In the genomic region with DNA sequence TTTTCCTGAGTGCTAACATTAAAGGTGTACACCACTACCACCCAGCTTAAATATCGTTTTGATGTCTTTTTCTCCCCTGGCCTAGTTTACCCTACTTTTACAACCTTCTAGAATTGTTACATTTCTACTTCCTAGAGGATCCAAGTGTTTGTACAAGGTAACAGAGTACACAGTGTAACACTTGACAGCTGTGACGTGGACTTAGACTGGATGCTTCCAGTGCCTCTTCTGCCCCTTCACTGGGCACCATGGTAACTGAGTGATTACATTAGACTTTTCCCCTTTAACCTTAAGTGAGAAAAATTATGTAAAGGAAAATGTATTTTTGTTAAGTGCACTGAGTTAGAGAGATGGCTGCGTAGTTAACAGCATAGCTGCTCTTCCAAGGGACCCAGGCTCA, we compare ENCODE assay signal across 21 mouse cellular contexts. TPM values are rescaled to one million over a fixed set of nuclear protein-coding genes. Genes with fewer than 3 reads are reported as not detected.
"Had no signal": no experiment of that assay in that cellular context is flagged by ENCODE, and none has a peak within 500 bp of the region (broad histone marks: within the 10 kb centered on the region; RNA-seq: fewer than 3 reads in every experiment).

No protein-coding gene starts in this region.

- H3K4me3 ChIP-seq: layer of hippocampus, adult 2 months; left cerebral cortex, adult 2 months; limb, embryonic 12.5 days; limb, embryonic 15.5 days had no signal

- H3K4me1 ChIP-seq: limb, embryonic 12.5 days; limb, embryonic 15.5 days had no signal

- H3K27me3 ChIP-seq: limb, embryonic 12.5 days; limb, embryonic 15.5 days had no signal

- H3K27ac ChIP-seq: kidney, postnatal 0 days; layer of hippocampus, adult 2 months; left cerebral cortex, adult 2 months; limb, embryonic 12.5 days; limb, embryonic 15.5 days; liver, embryonic 14.5 days had no signal

- DNase-seq: kidney, adult 2 months; kidney, postnatal 25 days; layer of hippocampus, postnatal 36 days; left cerebral cortex, postnatal 4 days; liver, postnatal 0 days; midbrain, embryonic 14.5 days; thymus, adult 2 months; thymus, postnatal 14 days had no signal

- H3K9ac ChIP-seq: limb, embryonic 12.5 days; limb, embryonic 15.5 days; liver, embryonic 14.5 days; liver, postnatal 0 days had no signal

- H3K9me3 ChIP-seq: limb, embryonic 12.5 days; limb, embryonic 15.5 days had no signal

- H3K4me2 ChIP-seq: limb, embryonic 12.5 days; limb, embryonic 15.5 days; liver, embryonic 11.5 days; midbrain, embryonic 11.5 days had no signal

- ATAC-seq: intestine, postnatal 0 days; liver, postnatal 0 days had no signal

RNA-seq across cellular contexts. Expression of gene Gm10273, which starts 30.9 kb away (rescaled TPM):
- polyA plus RNA-seq: limb, embryonic 12.5 days had no signal

RNA-seq across cellular contexts. Expression of gene Pla2g12b, which starts 38.9 kb away (rescaled TPM):
- polyA plus RNA-seq: limb, embryonic 12.5 days; midbrain, embryonic 11.5 days; midbrain, embryonic 14.5 days; midbrain, postnatal 0 days; neural tube, embryonic 11.5 days; neural tube, embryonic 14.5 days; spleen, adult 2 months; thymus, adult 2 months had no signal
